Mouse (Mus musculus) frontal cortex, adult (tissue): Measurements from ENCODE around the gene Etv2.
A peak's percentile ranks its signal among the peaks of the same experiment; 100 is the strongest.

Experiments
- ATAC-seq: cut with Nextera tagmentation; 2 replicates; pipeline ENCODE4 v1.9.2; 2017; ENCODE audit warnings: mild to moderate bottlenecking, moderate library complexity, mixed read lengths; ENCODE audit not compliant: low TSS enrichment

Gene Etv2

GRCm38 (mm10) chr7:30635752-30636151, at the start of gene Etv2:
TSS of gene Etv2 (minus strand) at chr7:30635852.
- ATAC-seq, result no peak

- ATAC-seq, result no peak
Measured at GRCm38 (mm10) chr7:30683425-30683824, 47.8 kb upstream of the Etv2 start.

DNA sequence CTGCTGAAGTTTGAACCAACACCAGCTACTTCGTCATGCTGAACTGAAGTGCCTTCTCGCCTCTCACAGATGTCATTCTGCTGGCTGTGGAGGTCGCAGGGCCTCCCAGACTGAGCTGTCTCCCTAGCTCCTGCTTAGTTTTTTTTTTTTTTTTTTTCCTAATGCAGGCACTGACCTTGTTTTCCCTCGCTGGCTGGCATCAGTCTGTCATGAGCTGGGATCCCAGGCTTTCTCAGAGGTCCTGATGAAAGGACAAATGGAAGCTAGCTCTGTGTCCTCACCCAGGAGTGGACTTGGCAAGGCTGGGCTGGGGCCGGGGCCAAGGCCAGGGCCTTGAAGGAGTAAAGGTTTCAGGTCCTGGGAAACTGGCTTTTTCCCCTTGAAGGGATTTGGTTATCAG, 46.2 kb upstream of the Etv2 start:
- no peak for ATAC-seq

DNA sequence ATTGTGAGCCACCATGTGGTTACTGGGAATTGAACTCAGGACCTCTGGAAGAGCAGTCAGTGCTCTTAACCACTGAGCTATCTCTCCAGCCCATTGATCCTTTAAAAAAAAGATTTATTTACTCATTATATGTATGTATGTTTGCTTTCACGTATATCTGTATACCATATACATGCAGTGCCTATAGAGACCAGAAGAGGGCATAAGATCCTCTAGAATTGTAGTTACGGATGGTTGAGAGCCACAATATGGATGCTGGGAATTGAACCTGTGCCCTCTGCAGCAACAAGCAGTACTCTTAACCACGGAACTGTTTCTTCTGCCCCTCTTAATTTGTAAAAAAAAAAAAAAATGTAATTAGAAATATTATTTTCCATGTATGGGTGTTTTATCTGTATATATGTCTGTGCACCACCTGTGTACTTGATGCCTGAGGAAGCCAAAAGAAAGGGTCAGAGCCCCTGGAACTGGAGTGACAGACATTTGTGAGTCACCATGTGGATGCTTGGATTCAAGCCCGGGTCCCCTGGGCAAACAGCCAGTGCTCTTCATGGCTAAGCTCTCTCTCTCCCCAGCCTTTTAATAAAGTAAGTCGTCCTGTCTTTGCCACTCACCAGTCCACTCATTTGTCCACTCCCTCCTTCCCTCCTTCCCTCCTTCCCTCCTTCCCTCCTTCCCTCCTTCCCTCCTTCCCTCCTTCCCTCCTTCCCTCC, 42.8 kb upstream of the Etv2 start:
- ATAC-seq, result no peak

- no peak for ATAC-seq
Measured at GRCm38 (mm10) chr7:30671480-30671879, 35.8 kb upstream of the Etv2 start, which contains the start of gene Pmis2. TSS of gene Pmis2 (minus strand) at chr7:30671605.

DNA sequence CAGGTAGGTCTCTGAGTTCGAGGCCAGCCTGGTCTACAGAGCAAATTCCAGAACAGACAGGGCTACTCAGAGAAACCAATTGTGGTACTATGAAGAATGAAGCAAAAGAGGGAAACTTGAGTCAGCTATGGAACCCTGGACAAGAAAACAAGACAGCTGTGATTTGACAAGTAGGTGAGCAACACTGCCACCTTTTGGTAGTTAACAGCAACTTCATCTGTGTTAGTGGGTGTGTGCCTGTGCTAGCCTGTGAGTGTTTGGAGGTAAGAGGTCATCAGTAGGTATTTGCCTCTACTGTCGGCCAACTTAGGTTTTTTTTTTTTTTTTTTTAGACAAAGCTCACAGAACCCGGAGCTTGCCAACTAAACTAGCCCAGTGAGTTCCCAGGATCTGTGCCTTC, 33.6 kb upstream of the Etv2 start:
- no peak for ATAC-seq

- ATAC-seq, result no peak; the same call in 1 of the 2 replicates
Measured at GRCm38 (mm10) chr7:30665321-30665720, 29.7 kb upstream of the Etv2 start.

- ATAC-seq, result peak; percentile 90
Measured at GRCm38 (mm10) chr7:30664529-30665200, 29.0 kb upstream of the Etv2 start, which contains the start of gene Haus5. TSS of gene Haus5 (minus strand) at chr7:30664994.

GRCm38 (mm10) chr7:30649591-30650540, 14.2 kb upstream of the Etv2 start, which contains the start of gene Rbm42:
TSS of gene Rbm42 (minus strand) at chr7:30650317.
- peak; percentile 100 for ATAC-seq

DNA sequence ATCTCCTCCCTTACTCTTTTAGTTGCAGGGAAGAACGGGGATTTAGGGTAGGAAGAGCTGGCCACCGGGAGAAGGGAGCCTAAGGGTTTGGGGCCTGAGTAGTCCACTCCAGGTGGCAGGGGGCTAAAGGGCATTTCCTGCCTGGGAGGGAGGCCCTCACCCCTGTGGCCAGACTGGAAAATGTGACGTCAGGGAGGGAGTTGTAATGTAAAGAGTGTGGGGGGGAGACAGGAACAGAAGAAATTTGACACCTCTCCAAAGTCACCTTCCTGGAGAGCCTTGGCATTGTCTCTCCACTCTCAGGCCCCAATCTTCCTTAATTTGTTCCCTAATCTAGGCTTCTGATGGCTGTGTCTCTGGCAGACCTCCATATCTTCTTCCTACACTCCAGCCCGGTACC, 3.4 kb upstream of the Etv2 start:
- no peak for ATAC-seq

DNA sequence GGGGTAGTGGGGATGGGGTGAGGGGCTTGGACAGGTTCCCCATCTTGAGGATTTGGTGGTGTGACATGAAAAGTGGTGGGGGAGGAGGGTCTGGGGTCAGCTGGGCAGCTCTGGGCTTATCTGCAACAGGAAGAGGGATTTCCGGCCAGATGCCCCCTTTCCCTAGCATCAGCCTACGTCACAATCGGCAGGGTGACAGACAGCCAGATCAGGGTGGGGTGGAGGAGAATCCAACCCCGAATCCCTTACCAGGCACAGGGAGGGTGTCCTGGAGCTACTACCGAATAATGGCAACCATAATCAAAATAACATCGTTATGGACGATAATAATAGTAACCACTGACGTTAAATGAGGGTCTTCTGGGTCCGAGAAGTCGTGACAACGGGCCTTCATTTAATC, 743 bp upstream of the Etv2 start:
- no peak for ATAC-seq

- no peak for ATAC-seq
Measured at GRCm38 (mm10) chr7:30634621-30635020, 1.0 kb downstream of the Etv2 start.

GRCm38 (mm10) chr7:30633762-30634412, 1.8 kb downstream of the Etv2 start:
- ATAC-seq, result no peak

- no peak for ATAC-seq
Measured at GRCm38 (mm10) chr7:30629013-30629412, 6.6 kb downstream of the Etv2 start.

DNA sequence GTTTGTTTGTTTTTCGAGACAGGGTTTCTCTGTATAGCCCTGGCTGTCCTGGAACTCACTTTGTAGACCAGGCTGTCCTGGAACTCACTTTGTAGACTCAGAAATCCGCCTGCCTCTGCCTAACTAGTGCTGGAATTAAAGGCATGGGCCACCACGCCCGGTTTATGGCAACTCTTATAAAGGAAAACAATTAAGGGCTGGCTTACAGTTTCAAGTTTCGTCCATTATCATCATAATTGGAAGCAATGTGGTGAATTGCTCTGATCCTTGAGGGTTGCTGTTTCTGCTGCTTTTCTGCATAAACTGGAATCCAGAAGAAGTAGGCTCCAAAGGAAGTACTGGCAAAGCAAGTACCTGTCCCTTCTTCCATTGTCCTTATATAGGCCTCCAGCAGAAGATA, 9.0 kb downstream of the Etv2 start:
- no peak for ATAC-seq

DNA sequence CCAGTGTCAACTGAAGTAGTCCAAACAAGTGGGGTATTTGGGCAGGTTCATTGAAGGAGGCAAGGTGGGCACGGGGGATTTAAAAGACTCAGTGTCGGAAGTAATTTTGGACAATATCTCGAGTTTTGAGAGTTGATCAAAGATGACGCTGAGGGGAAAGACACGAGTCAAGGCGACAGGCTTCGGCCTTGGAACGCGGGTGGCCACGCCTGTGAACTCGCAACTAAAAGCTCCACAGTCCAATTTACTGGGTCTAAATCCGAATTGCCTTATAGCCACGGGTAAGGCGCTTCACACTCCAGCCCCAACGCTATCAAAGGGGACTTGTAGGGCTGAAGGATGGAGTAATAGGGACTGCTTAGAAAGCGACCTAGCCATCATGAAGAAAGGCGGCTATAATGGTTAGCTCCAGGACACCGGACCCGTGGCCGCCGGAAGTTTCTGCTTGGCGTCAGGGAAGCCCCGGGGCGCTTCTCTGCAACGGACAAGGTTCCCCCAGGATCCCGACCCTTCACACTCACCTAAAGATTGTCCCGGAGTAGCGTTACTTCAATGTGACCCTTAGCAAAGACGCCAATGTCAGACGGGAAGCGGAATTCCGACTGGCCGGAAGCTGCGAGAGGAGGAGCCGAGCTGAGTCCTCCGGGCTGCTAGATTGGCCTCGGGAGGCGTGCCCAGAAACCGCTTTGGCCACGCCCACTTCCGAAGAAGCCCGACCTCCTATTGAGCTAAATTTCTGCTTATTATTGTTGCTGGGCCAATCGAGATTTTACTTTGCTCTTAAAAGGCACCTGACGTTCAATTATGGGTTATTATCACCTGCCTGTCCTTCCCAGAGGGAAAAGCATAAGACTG, 9.9 kb downstream of the Etv2 start, which contains the start of gene Cox6b1:
TSS of gene Cox6b1 (minus strand) at position 622 of the 855 bp plus-strand sequence.
- peak; percentile 97 for ATAC-seq

- ATAC-seq, result no peak
Measured at GRCm38 (mm10) chr7:30619202-30619601, 16.4 kb downstream of the Etv2 start.

- no peak for ATAC-seq
Measured at GRCm38 (mm10) chr7:30618658-30619057, 17.0 kb downstream of the Etv2 start.

GRCm38 (mm10) chr7:30615049-30615760, 20.4 kb downstream of the Etv2 start:
- no peak for ATAC-seq

DNA sequence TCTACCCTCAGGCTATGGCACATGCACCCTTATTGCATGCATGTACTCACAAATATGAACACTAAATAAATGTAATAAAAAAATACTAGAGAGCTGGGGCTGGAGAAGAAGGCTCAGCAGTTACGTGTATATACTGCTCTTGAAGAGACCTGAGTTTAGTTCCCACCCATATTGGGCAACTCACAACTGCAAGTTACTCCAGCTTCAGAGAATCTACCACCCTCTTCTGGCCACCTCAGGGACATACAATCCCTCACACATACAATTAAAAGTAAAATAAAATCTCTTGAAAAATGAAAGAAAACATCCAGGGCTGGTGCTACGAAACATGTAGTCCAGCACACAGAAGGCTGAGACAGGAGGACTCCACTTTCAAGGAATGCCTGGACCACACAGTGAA, 21.2 kb downstream of the Etv2 start:
- ATAC-seq, result no peak
